Mouse (Mus musculus) gastrocnemius, postnatal 4 days (tissue): ENCODE results near the gene Gopc. TPM values are rescaled to one million over a fixed set of nuclear protein-coding genes. Genes with fewer than 3 reads are reported as not detected.
A peak's percentile ranks its signal among the peaks of the same experiment; 100 is the strongest.
"Not testable (repeated sequence)": the region's sequence is repeated elsewhere in the genome, so short reads cannot be mapped to it uniquely, and the experiment has no call there.

ENCODE experiments used
- DNase-seq, 2 experiments: peaks; one replicate each; pipeline ENCODE4 v3.0.0; 2021 to 2022; ENCODE audit warnings: low spot score in 2 of 2, mixed read lengths in 2 of 2
- total RNA-seq, 2 experiments: library from RNA; stranded (reverse); gene quantifications; 2 replicates each; pipeline ENCODE4 v1.2.3; 2021

Gopc gene
- total RNA-seq, 2 experiments from 2014 or later = 16.7 to 18.9 TPM

GRCm38 (mm10) chr10:52388922-52389430 is 7.1 kb upstream of the Gopc start, which contains the start of gene Nepn:
Gene Nepn, plus strand, starts transcription at chr10:52388972.
- no peak for DNase-seq

- DNase-seq = no peak
Observed at GRCm38 (mm10) chr10:52387192-52387591, 5.3 kb upstream of the Gopc start.

- peak in 1 of 2 experiments; percentile 29 for DNase-seq
Observed at GRCm38 (mm10) chr10:52384823-52385610, 3.1 kb upstream of the Gopc start.

GRCm38 (mm10) chr10:52383522-52383921 is 1.6 kb upstream of the Gopc start:
- DNase-seq = no peak

GRCm38 (mm10) chr10:52383022-52383421 is 1.1 kb upstream of the Gopc start:
- DNase-seq = no peak

GRCm38 (mm10) chr10:52381321-52381801 is 563 bp downstream of the Gopc start:
- DNase-seq = peak in 1 of 2 experiments; percentile 12

GRCm38 (mm10) chr10:52377813-52378212 is 4.1 kb downstream of the Gopc start:
- no peak for DNase-seq

- no peak for DNase-seq
Observed at GRCm38 (mm10) chr10:52376422-52376821, 5.5 kb downstream of the Gopc start.

- DNase-seq = no peak
Observed at GRCm38 (mm10) chr10:52374651-52375050, 7.3 kb downstream of the Gopc start.

GRCm38 (mm10) chr10:52373834-52374233 is 8.1 kb downstream of the Gopc start:
- DNase-seq = no peak

- DNase-seq = no peak
Observed at GRCm38 (mm10) chr10:52368376-52368775, 13.5 kb downstream of the Gopc start.

- DNase-seq = no peak
Observed at GRCm38 (mm10) chr10:52360862-52361609, 20.9 kb downstream of the Gopc start.

- DNase-seq = no peak
Observed at GRCm38 (mm10) chr10:52360241-52360735, 21.6 kb downstream of the Gopc start.

GRCm38 (mm10) chr10:52358467-52358866 is 23.5 kb downstream of the Gopc start, which contains the start of gene Gm26741:
Gene Gm26741, plus strand, starts transcription at chr10:52358767.
- no peak for DNase-seq

GRCm38 (mm10) chr10:52353184-52353583 is 28.7 kb downstream of the Gopc start:
- no peak for DNase-seq

- not testable (repeated sequence) for DNase-seq
Observed at GRCm38 (mm10) chr10:52343324-52343723, 38.6 kb downstream of the Gopc start.

GRCm38 (mm10) chr10:52331007-52331406 is 50.9 kb downstream of the Gopc start:
- DNase-seq = no peak

GRCm38 (mm10) chr10:52321918-52322317 is 60.0 kb downstream of the Gopc start:
- no peak for DNase-seq

- DNase-seq = no peak
Observed at GRCm38 (mm10) chr10:52319506-52320286, 62.2 kb downstream of the Gopc start.

- peak in 1 of 2 experiments; percentile 8 for DNase-seq
Observed at GRCm38 (mm10) chr10:52309196-52309595, 72.7 kb downstream of the Gopc start.

GRCm38 (mm10) chr10:52304574-52304973 is 77.3 kb downstream of the Gopc start:
- no peak for DNase-seq
